Mouse (Mus musculus) megakaryocyte, adult 5-6 weeks (primary cell): ENCODE measurements around the gene Dcps. TPM values are rescaled to one million over a fixed set of nuclear protein-coding genes. Genes with fewer than 3 reads are reported as not detected.
A peak's percentile ranks its signal among the peaks of the same experiment; 100 is the strongest.

Experiments used
- ATAC-seq: 2 replicates; pipeline ENCODE4 v1.8.0; 2016; ENCODE audit warnings: mild to moderate bottlenecking, inconsistent platforms; ENCODE audit not compliant: poor library complexity, severe bottlenecking
- total RNA-seq, 2 experiments: library from RNA; stranded (forward) in 1 of 2; stranded (reverse) in 1 of 2; fragments of 153-499, 151-499 nt in 1 of 2; fragments of 221-1000, 200-1000 nt in 1 of 2; gene quantifications; 2 replicates each; pipeline versions ENCODE4 v1.2.3 to v1.2.4; 2015 to 2017

Dcps gene
- total RNA-seq, 2 experiments from 2014 or later: 32.2 to 38.0 TPM

- ATAC-seq: no peak
Measured at GRCm38 (mm10) chr9:35111446-35111845, 64.4 kb downstream of the Dcps start.

GRCm38 (mm10) chr9:35110567-35110966, 65.3 kb downstream of the Dcps start:
- ATAC-seq: no peak

DNA sequence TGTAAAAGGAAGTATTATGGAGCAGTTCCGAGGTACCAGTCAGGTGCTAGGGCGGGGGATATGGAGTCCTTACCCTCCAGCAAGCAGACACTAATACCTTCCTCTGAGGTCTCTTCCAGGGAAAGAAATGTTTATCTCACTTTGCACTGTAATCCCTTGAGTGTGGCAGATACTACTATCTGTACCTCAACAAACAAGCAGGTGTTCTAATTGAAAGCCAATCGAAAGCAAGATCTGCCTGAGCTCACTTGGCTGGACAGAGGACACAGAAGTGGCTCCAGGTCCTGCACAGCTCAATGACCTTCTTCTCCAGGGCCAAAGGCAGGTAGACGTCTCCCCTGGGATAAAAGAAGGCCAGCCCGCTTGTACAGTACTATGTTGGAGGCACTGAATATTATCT, 65.8 kb downstream of the Dcps start:
- no peak; the same call in 1 of the 2 replicates for ATAC-seq

DNA sequence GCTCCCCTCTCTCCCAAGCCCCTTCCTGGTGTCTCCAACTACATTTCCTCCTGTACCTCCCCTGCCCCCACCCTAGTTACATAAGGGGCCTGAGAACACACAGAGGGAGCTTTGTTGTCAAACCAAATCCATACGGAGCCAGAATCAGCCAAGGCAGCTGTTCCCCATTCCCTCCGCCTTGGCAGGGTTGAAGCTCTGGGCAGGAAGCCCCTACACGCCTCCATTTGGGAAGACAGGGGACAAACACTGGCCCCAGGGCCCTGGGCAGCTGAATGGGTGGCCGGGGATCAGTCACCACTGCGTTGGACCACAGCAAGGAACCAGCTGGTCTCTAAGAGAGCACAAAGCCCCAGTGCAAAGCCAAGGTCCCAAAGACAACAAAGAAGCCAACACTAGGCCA, 66.9 kb downstream of the Dcps start:
- no peak for ATAC-seq

DNA sequence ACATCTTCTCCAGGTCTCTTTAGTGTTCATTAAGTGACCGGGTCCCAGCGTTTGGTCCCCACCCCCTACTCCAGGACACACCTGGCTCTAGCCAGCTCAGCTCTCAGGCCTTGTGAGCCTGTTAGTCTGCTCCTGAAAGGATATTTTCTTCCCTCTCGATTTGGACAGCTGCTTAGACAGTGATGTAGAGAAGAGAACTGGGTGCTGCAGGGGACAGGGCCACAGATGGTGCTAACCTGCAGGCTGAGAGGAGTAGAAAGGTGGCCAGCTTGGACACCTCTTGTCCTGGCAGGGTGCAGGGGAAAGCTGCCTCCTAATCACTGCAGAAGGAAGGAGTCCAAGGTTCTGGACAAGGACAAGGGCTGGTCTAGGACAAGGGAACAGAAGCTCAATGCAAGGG, 67.8 kb downstream of the Dcps start:
- ATAC-seq: no peak

DNA sequence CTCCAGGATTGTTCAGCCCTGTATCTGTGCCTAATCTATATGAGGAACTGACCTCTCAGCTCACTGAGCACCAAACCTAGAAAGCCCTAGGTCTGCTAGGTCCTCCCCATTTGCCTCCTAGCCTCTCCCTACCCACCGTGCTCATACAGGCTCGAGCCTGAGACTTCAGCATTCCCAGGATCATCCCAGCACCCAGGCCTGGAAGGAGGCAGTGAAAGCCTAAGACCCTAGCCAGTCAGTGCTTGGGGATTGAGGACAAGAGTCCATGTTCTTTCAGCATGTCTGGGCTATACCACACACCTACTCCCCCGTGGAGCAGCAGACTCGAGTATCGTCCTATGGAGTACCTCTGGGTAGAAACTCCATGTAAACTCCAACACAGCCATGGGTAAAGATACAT, 68.5 kb downstream of the Dcps start:
- 0 out of 2 replicates have a peak, but pooled peaks have one; percentile 17 for ATAC-seq

- no peak for ATAC-seq
Measured at GRCm38 (mm10) chr9:35105884-35106880, 69.7 kb downstream of the Dcps start.

DNA sequence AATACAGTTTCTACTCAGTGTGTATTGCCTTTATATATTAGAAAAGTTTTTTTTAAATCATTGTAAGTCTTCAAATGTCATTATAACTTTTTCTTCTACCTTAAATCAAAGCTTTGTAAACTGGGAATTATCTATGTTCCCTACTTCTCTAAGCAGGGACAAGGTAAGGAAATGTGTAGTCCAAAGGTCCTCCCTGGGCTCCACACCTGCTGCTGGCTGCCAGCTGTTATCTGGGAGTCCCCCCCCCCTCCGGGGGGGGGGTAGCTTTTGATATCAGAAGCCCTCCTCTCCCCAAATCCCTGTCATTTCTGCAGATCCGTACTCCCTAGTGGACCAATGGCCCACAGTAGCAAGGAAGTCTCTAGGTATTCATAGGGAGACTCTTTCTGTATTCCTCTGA, 70.4 kb downstream of the Dcps start:
- no peak for ATAC-seq

DNA sequence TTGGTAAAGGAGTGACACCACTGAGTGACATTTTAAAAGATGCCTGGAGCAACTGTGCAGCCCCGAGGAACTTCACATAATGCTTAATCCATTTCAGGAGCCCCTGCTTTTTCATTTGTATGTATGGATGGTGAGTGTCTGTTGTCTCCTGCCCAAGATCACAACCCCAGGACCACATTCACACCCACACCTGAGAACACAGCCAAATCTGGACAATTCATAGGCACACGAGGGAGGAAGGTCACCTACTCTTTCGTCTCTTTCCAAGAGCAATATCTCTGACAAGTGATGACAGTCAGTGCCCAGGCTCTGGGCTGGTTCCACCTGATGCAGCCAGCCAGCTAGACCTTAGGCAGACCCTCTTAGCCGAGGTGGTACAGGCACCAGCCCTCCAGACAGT, 71.2 kb downstream of the Dcps start:
- no peak for ATAC-seq

GRCm38 (mm10) chr9:35098762-35099161, 77.1 kb downstream of the Dcps start:
- ATAC-seq: peak; percentile 50

DNA sequence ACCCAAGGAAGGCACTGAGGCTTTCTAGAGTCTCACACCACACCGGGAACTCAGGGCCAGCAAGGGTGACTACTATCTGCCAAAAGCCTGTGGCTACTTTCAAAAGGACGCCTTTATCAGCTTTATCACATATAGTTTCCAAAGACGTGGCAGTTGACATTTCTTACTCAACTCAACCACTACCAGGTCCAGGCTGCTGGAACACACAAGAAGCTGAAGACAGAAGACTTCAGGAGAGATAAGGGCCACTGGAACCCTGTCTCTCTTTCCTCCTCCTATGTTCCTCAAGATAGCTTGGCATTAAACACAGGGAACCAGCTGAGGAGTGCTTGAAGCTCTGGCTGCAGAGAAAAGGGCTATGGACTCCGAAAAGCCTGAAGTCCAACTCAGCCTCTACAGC, 78.0 kb downstream of the Dcps start:
- peak; percentile 20 for ATAC-seq

DNA sequence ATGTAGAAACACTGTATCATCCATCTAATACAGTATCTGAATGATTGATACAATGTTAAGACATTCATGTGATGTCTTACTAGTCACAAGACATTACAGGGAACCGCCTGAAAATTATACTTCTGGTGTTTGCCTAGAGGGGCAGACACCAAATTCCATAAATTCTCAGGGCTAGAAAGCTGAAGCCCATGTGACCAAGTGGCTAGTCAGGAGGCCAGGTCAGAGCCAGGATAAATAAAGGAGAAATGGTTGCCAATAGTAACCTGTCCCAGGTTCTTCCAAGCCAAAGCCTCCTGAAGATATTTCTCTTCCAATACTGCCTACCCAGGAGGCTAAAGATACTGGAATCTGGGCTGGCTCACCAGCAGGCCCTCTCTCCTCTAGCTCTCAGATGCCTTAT, 80.1 kb downstream of the Dcps start:
- no peak for ATAC-seq

GRCm38 (mm10) chr9:35093350-35093749, 82.5 kb downstream of the Dcps start:
- no peak for ATAC-seq

- no peak for ATAC-seq
Measured at GRCm38 (mm10) chr9:35092904-35093303, 83.0 kb downstream of the Dcps start.

Other genes starting within 250 kb of the Dcps start
- 53.1 and 53.4 TPM in 2 replicates for gene St3gal4, start 56.8 kb downstream of the Dcps start, total RNA-seq (2015)
- 49.6 and 57.4 TPM in 2 replicates for gene St3gal4, start 56.8 kb downstream of the Dcps start, total RNA-seq (2017)
- 54.9 and 56.3 TPM in 2 replicates for gene Srpr, start 24.1 kb upstream of the Dcps start, total RNA-seq (2015)
- 42.6 and 72.8 TPM in 2 replicates for gene Srpr, start 24.1 kb upstream of the Dcps start, total RNA-seq (2017)
- gene Tirap, start 24.2 kb upstream of the Dcps start, total RNA-seq (2015): 11.1 and 12.8 TPM in 2 replicates
- 17.5 and 20.2 TPM in 2 replicates for gene Tirap, start 24.2 kb upstream of the Dcps start, total RNA-seq (2017)
- gene Foxred1, start 35.0 kb upstream of the Dcps start, total RNA-seq (2015): 9.7 and 11.2 TPM in 2 replicates
- 26.9 and 28.5 TPM in 2 replicates for gene Foxred1, start 35.0 kb upstream of the Dcps start, total RNA-seq (2017)
- gene Fam118b, start 91.7 kb upstream of the Dcps start, total RNA-seq (2015): 39.7 and 43.0 TPM in 2 replicates
- 17.8 and 21.1 TPM in 2 replicates for gene Fam118b, start 91.7 kb upstream of the Dcps start, total RNA-seq (2017)
- gene Rpusd4, start 91.8 kb upstream of the Dcps start, total RNA-seq (2015): 13.0 and 16.8 TPM in 2 replicates
- gene Rpusd4, start 91.8 kb upstream of the Dcps start, total RNA-seq (2017): 8.5 and 13.5 TPM in 2 replicates
- gene Cdon, start 245.1 kb upstream of the Dcps start, total RNA-seq (2015): 0.65 and 1.8 TPM in 2 replicates
- 0.65 and 2.3 TPM in 2 replicates for gene Cdon, start 245.1 kb upstream of the Dcps start, total RNA-seq (2017)